Mouse (Mus musculus) hindbrain, embryonic 11.5 days (tissue): Measurements from ENCODE around the gene Fbxo28. TPM values are rescaled to one million over a fixed set of nuclear protein-coding genes. Genes with fewer than 3 reads are reported as not detected.

Source experiments
- ATAC-seq: fragments of 200-750 bp; cut with Nextera tagmentation; 2 replicates; pipeline ENCODE4 v1.8.0; 2017; ENCODE audit warnings: mild to moderate bottlenecking, moderate TSS enrichment, moderate library complexity; ENCODE audit not compliant: low FRiP score
- DNase-seq: peaks from one replicate; pipeline ENCODE4 v3.0.0-alpha.2; 2015; ENCODE audit warnings: low spot score
- H3K27ac ChIP-seq: fragments of 300-500 bp; sonication (generic); 2 replicates; pipeline ENCODE4 v1.5.1; 2014; ENCODE audit warnings: mild to moderate bottlenecking, low read depth, low read length
- H3K27me3 ChIP-seq: fragments of 300-500 bp; sonication (generic); 2 replicates; pipeline ENCODE4 v1.6.1; 2014; ENCODE audit warnings: mild to moderate bottlenecking, low read length, moderate library complexity, mixed read lengths; ENCODE audit not compliant: control insufficient read depth, insufficient read depth
- H3K36me3 ChIP-seq: fragments of 300-500 bp; sonication (generic); 2 replicates; pipeline ENCODE4 v1.6.1; 2014; ENCODE audit warnings: mild to moderate bottlenecking, low read length, moderate library complexity, mixed read lengths; ENCODE audit not compliant: control insufficient read depth, insufficient read depth
- H3K4me1 ChIP-seq: fragments of 300-500 bp; sonication (generic); replicated peaks from 2 replicates; pipeline ENCODE4 v1.6.1; 2014; ENCODE audit warnings: low read length, mixed read lengths; ENCODE audit not compliant: control insufficient read depth, insufficient read depth
- H3K4me2 ChIP-seq: fragments of 300-500 bp; sonication (generic); replicated peaks from 2 replicates; pipeline ENCODE4 v1.6.1; 2014; ENCODE audit warnings: mild to moderate bottlenecking, low read depth, low read length
- H3K4me3 ChIP-seq: fragments of 300-500 bp; sonication (generic); 2 replicates; pipeline ENCODE4 v1.5.1; 2014; ENCODE audit warnings: low read depth, low read length
- H3K9ac ChIP-seq: fragments of 300-500 bp; sonication (generic); 2 replicates; pipeline ENCODE4 v1.6.1; 2014; ENCODE audit warnings: low read depth, low read length
- H3K9me3 ChIP-seq: fragments of 300-500 bp; sonication (generic); 2 replicates; pipeline ENCODE4 v1.6.1; 2016; ENCODE audit warnings: low read length; ENCODE audit not compliant: control insufficient read depth
- WGBS: fragments of 180-500 bp; shearing (Covaris S2); extraction: QIAGEN DNeasy Blood & Tissue Kit; methylation state at CpG from one replicate; pipeline ENCODE4 v1.1.7; 2014; 5-methylcytosine and 5-hydroxymethylcytosine counted together
- polyA plus RNA-seq: library from polyadenylated mRNA; unstranded; fragments of >200 nt; fragmentation: Nextera tagmentation; extraction: Ambion mirVana; gene quantifications from 2 replicates; pipeline ENCODE4 v1.2.1, GENCODE M21; 2014

Fbxo28 gene
- polyA plus RNA-seq, 1 experiment from 2014 or later, result 35.7 TPM

GRCm38 (mm10) chr1:182333766-182334437 is 7.5 kb downstream of the Fbxo28 start:
- no peaks in the 10 kb centered on the region for H3K4me1 ChIP-seq
- ATAC-seq (no peak), DNase-seq (no peak)
- no peak overlapping the region for H3K4me2 ChIP-seq
- no peak overlapping the region for H3K4me3 ChIP-seq
- H3K9me3 ChIP-seq, result no peaks in the 10 kb centered on the region
- 93% methylated on average over 7 of the region's 7 CpGs for WGBS
- H3K27ac ChIP-seq, result no peak overlapping the region
- H3K27me3 ChIP-seq, result no peaks in the 10 kb centered on the region
- H3K9ac ChIP-seq, result no peak overlapping the region
- no peaks in the 10 kb centered on the region for H3K36me3 ChIP-seq

GRCm38 (mm10) chr1:182332090-182333034 is 9.1 kb downstream of the Fbxo28 start:
- Histone ChIP-seq H3K4me3 (no peak overlapping the region), H3K9ac (no peak overlapping the region), H3K36me3 (no peaks in the 10 kb centered on the region), H3K27ac (no peak overlapping the region), H3K27me3 (no peaks in the 10 kb centered on the region), H3K4me2 (no peak overlapping the region), H3K4me1 (no peaks in the 10 kb centered on the region), H3K9me3 (no peaks in the 10 kb centered on the region)
- DNase-seq (no peak), ATAC-seq (peak; percentile 47; the same call in 1 of the 2 replicates)
- WGBS, result 92% methylated on average over 5 of the region's 5 CpGs

GRCm38 (mm10) chr1:182325919-182326318 is 15.5 kb downstream of the Fbxo28 start:
- 95% methylated on average over 1 of the region's 1 CpGs for WGBS
- H3K36me3 ChIP-seq, result peaks cover 15% of the 10 kb centered on the region
- DNase-seq (no peak), ATAC-seq (no peak)
- no peaks in the 10 kb centered on the region for H3K9me3 ChIP-seq
- no peak overlapping the region for H3K9ac ChIP-seq
- no peak overlapping the region for H3K4me2 ChIP-seq
- H3K4me1 ChIP-seq, result no peaks in the 10 kb centered on the region
- no peak overlapping the region for H3K27ac ChIP-seq
- H3K4me3 ChIP-seq, result no peak overlapping the region
- H3K27me3 ChIP-seq, result no peaks in the 10 kb centered on the region

- Histone ChIP-seq H3K4me1 (no peaks in the 10 kb centered on the region), H3K4me3 (no peak overlapping the region), H3K36me3 (peaks cover 17% of the 10 kb centered on the region), H3K9ac (no peak overlapping the region), H3K4me2 (no peak overlapping the region), H3K27me3 (no peaks in the 10 kb centered on the region), H3K27ac (no peak overlapping the region), H3K9me3 (no peaks in the 10 kb centered on the region)
- ATAC-seq (no peak), DNase-seq (no peak)
- WGBS, result 93% methylated on average over 7 of the region's 7 CpGs
Measured at GRCm38 (mm10) chr1:182324552-182324951, 16.9 kb downstream of the Fbxo28 start.

- Histone ChIP-seq H3K9ac (no peak overlapping the region), H3K4me1 (no peaks in the 10 kb centered on the region), H3K4me3 (no peak overlapping the region), H3K27ac (no peak overlapping the region), H3K27me3 (no peaks in the 10 kb centered on the region), H3K36me3 (peaks cover 17% of the 10 kb centered on the region), H3K9me3 (no peaks in the 10 kb centered on the region), H3K4me2 (no peak overlapping the region)
- DNase-seq, result no peak
- ATAC-seq, result no peak
- WGBS, result 95% methylated on average over 3 of the region's 3 CpGs
Measured at GRCm38 (mm10) chr1:182323139-182323538, 18.3 kb downstream of the Fbxo28 start.

GRCm38 (mm10) chr1:182314201-182314600 is 27.2 kb downstream of the Fbxo28 start:
- 0 out of 2 replicates have a peak, but pooled peaks cover 9% of the 10 kb centered on the region for H3K36me3 ChIP-seq
- H3K4me1 ChIP-seq, result no peaks in the 10 kb centered on the region
- WGBS, result 94% methylated on average over 5 of the region's 5 CpGs
- H3K9ac ChIP-seq, result no peak overlapping the region
- no peaks in the 10 kb centered on the region for H3K9me3 ChIP-seq
- ATAC-seq (no peak), DNase-seq (no peak)
- no peak overlapping the region for H3K27ac ChIP-seq
- H3K27me3 ChIP-seq, result no peaks in the 10 kb centered on the region
- no peak overlapping the region for H3K4me3 ChIP-seq
- no peak overlapping the region for H3K4me2 ChIP-seq

GRCm38 (mm10) chr1:182313181-182313580 is 28.2 kb downstream of the Fbxo28 start:
- no peak for DNase-seq
- H3K9me3 ChIP-seq, result no peaks in the 10 kb centered on the region
- 95% methylated on average over 8 of the region's 8 CpGs for WGBS
- 0 out of 2 replicates have a peak, but pooled peaks cover 9% of the 10 kb centered on the region for H3K36me3 ChIP-seq
- no peaks in the 10 kb centered on the region for H3K4me1 ChIP-seq
- H3K4me3 ChIP-seq, result no peak overlapping the region
- H3K27ac ChIP-seq, result no peak overlapping the region
- no peak overlapping the region for H3K9ac ChIP-seq
- H3K4me2 ChIP-seq, result no peak overlapping the region
- no peak for ATAC-seq
- no peaks in the 10 kb centered on the region for H3K27me3 ChIP-seq

GRCm38 (mm10) chr1:182311376-182311775 is 30.1 kb downstream of the Fbxo28 start:
- Histone ChIP-seq H3K27me3 (no peaks in the 10 kb centered on the region), H3K4me2 (no peak overlapping the region), H3K4me1 (no peaks in the 10 kb centered on the region), H3K9ac (no peak overlapping the region), H3K9me3 (no peaks in the 10 kb centered on the region), H3K36me3 (0 out of 2 replicates have a peak, but pooled peaks cover 4% of the 10 kb centered on the region), H3K27ac (no peak overlapping the region), H3K4me3 (no peak overlapping the region)
- ATAC-seq, result no peak
- no peak for DNase-seq
- 98% methylated on average over 5 of the region's 5 CpGs for WGBS
